Mouse (Mus musculus): Measurements from ENCODE around the gene Adipor1.

DNA sequence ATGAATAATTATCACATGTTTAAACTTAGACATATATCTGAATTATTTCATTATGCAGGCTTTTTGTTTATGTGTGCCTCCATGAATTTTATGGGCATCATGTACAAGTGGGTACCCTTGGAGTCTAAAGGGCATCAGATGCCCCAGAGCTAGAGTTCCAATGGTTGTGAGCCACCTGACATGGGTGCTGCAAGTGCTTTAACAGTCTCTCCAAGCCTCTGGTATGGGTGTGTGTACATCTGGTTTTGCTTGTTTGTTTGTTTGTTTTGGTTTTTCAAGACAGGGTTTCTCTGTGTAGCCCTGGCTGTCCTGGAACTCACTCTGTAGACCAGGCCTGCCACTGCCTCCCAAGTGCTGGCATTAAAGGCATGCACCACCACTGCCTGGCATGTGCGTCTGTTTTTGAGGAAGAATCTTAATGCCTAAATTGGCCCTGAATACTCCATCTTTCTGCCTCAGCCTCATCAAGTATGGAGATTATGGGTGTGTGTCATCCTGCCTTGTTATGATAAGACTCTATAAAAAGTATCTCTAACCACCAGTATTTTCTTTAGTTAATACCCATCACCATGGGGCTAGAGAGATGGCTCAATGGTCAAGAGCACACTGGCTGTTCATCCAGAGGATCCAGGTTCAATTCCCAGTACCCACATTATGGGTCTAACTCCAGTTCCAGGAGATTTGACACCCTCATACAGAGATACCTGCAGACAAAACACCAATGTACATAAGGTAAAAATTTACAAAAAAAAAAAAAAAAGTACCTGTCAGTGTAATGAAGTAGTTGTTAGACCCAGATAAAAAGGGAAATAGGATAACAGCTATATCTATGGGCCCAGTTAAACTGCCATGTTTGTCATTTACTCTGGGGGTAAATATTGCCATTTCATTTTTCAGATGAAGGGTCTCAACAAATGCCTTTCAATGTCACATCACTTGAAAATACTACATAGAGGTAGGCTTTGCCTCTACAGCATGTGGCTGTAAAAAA is 45.4 kb downstream of the Adipor1 start:
- no peak for TF ChIP-seq CTCF (conservative IDR thresholded peaks at IDR 0.05; ENCODE audit: low read length)
- TF ChIP-seq NANOG (IDR thresholded peaks at IDR 0.05; ENCODE audit: borderline replicate concordance, low read length), result no peak
- TF ChIP-seq POU5F1 (IDR thresholded peaks at IDR 0.05; ENCODE audit: borderline replicate concordance, low read length), result no peak

Data from E14TG2a.4 (cell line).